Mouse (Mus musculus) intestine, postnatal 0 days (tissue): ENCODE measurements around the gene Ppm1b. TPM values are rescaled to one million over a fixed set of nuclear protein-coding genes. Genes with fewer than 3 reads are reported as not detected.

Experiments
- ATAC-seq: fragments of 200-750 bp; cut with Nextera tagmentation; 2 replicates; pipeline ENCODE4 v1.8.0; 2017; ENCODE audit warnings: mild to moderate bottlenecking, moderate TSS enrichment, moderate library complexity
- H3K27ac ChIP-seq: fragments of 300-500 bp; sonication (generic); 2 replicates; pipeline ENCODE4 v1.5.1; 2014; ENCODE audit warnings: mild to moderate bottlenecking, low read depth, low read length, moderate library complexity
- H3K27me3 ChIP-seq: fragments of 300-500 bp; sonication (generic); replicated peaks from 2 replicates; pipeline ENCODE4 v1.6.1; 2014; ENCODE audit warnings: low read length, mixed read lengths; ENCODE audit not compliant: control insufficient read depth, insufficient read depth
- H3K36me3 ChIP-seq: fragments of 300-500 bp; sonication (generic); 2 replicates; pipeline ENCODE4 v1.6.1; 2014; ENCODE audit warnings: mild to moderate bottlenecking, moderate library complexity; ENCODE audit not compliant: control insufficient read depth, insufficient read depth
- H3K4me1 ChIP-seq: fragments of 300-500 bp; sonication (generic); replicated peaks from 2 replicates; pipeline ENCODE4 v1.6.1; 2014; ENCODE audit warnings: antibody characterized with exemption, low read length, mixed read lengths; ENCODE audit not compliant: control insufficient read depth, insufficient read depth
- H3K4me2 ChIP-seq: fragments of 300-500 bp; sonication (generic); replicated peaks from 2 replicates; pipeline ENCODE4 v1.6.1; 2014; ENCODE audit warnings: low read depth, mild to moderate bottlenecking, moderate library complexity
- H3K4me3 ChIP-seq: fragments of 300-500 bp; sonication (generic); 2 replicates; pipeline ENCODE4 v1.5.1; 2014; ENCODE audit warnings: low read depth, low read length
- H3K9ac ChIP-seq: fragments of 300-500 bp; sonication (generic); 2 replicates; pipeline ENCODE4 v1.6.1; 2014; ENCODE audit warnings: mild to moderate bottlenecking, low read depth, low read length
- H3K9me3 ChIP-seq: fragments of 300-500 bp; sonication (generic); 2 replicates; pipeline ENCODE4 v1.6.1; 2016; ENCODE audit warnings: mixed run types; ENCODE audit not compliant: control insufficient read depth
- CTCF ChIP-seq: sonication (generic); IDR thresholded peaks from 2 replicates; pipeline ENCODE4 v1.5.1; 2016; ENCODE audit warnings: low read depth, mild to moderate bottlenecking, control low read depth, antibody characterized with exemption, moderate library complexity
- WGBS: fragments of 180-500 bp; shearing (Covaris S2); extraction: QIAGEN DNeasy Blood & Tissue Kit; methylation state at CpG from one replicate; pipeline ENCODE4 v1.1.7; 2014; 5-methylcytosine and 5-hydroxymethylcytosine counted together
- polyA plus RNA-seq: library from polyadenylated mRNA; unstranded; fragments of >200 nt; fragmentation: Nextera tagmentation; extraction: Ambion mirVana; gene quantifications from 2 replicates; pipeline ENCODE4 v1.2.1, GENCODE M21; 2015

Gene Ppm1b
- polyA plus RNA-seq, 1 experiment from 2014 or later, result 59.2 TPM

DNA sequence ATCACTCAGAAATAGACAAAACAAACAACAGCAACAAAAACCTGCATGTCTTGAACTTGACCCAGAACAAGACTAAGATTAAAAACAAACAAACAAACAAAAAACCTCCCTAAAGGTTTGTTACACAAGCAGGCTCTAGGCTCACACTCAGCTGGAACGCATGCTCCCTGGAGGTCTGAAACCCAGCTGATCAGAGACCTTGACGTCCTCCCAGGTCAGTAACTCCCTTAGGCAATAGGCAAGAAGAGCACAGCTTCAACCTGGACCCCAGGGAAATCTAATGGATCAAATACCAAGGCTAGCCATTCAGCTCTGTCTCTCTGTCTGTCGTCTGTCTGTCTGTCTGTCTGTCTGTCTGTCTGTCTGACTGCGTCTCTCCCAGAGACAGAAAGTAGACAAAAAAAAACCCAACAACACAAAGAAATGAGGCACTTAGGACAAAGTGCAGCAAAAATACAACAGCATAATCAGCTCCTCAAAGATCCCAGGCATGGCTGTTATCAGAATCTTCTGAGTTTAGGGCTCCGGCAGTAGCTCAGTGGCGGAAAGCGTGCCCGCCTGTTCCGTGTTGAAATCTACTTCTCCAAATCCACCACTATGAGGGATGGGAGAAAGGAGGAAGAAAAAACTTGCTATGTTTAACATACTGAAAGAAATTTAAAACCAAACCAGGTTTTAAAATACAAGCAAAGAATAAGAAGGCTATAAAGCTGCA lies 16.4 kb upstream of the Ppm1b start:
- H3K27ac ChIP-seq, result no peak overlapping the region
- no peaks in the 10 kb centered on the region for H3K4me1 ChIP-seq
- no peak overlapping the region for H3K4me3 ChIP-seq
- 41% methylated on average over 9 of the region's 9 CpGs for WGBS
- H3K9me3 ChIP-seq, result no peaks in the 10 kb centered on the region; the same call in 1 of the 2 replicates
- no peak overlapping the region for H3K9ac ChIP-seq
- no peaks in the 10 kb centered on the region for H3K27me3 ChIP-seq
- H3K4me2 ChIP-seq, result no peak overlapping the region
- no peak for ATAC-seq
- H3K36me3 ChIP-seq, result no peaks in the 10 kb centered on the region
- TF ChIP-seq CTCF, result no peak

GRCm38 (mm10) chr17:84941291-84941868 lies 15.2 kb upstream of the Ppm1b start:
- peak; percentile 23; the same call in 1 of the 2 replicates for ATAC-seq
- H3K27me3 ChIP-seq, result no peaks in the 10 kb centered on the region
- H3K4me3 ChIP-seq, result no peak overlapping the region
- no peak overlapping the region for H3K27ac ChIP-seq
- no peak overlapping the region for H3K4me2 ChIP-seq
- H3K4me1 ChIP-seq, result no peaks in the 10 kb centered on the region
- H3K9ac ChIP-seq, result no peak overlapping the region
- 68% methylated on average over 13 of the region's 13 CpGs for WGBS
- H3K36me3 ChIP-seq, result no peaks in the 10 kb centered on the region
- TF ChIP-seq CTCF, result no peak
- H3K9me3 ChIP-seq, result no peaks in the 10 kb centered on the region; the same call in 1 of the 2 replicates

GRCm38 (mm10) chr17:84942358-84943032 lies 14.0 kb upstream of the Ppm1b start:
- Histone ChIP-seq H3K4me2 (no peak overlapping the region), H3K36me3 (no peaks in the 10 kb centered on the region), H3K27ac (no peak overlapping the region), H3K9me3 (no peaks in the 10 kb centered on the region; the same call in 1 of the 2 replicates), H3K4me3 (no peak overlapping the region), H3K4me1 (no peaks in the 10 kb centered on the region), H3K9ac (no peak overlapping the region), H3K27me3 (no peaks in the 10 kb centered on the region)
- 0 out of 2 replicates have a peak, but pooled peaks have one; percentile 25 for ATAC-seq
- WGBS, result 66% methylated on average over 10 of the region's 10 CpGs
- TF ChIP-seq CTCF, result no peak

DNA sequence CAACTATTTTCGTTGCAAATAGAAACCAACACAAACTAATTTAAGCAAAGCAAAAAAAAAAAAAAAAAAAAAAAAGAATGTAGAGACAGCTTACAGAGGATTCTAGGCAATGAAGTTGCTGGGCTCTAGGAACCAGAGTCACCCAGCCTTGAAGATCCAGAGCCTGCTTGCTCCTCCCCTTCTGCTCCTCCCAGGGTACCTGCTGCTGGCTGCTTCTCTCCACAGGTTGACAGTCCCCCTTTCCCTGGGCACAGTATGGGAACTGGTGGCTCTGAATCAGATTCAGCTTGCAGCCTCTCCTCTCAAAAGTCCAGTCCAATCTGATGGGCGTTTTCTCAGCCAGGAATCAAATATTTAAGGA lies 13.5 kb upstream of the Ppm1b start:
- ATAC-seq, result no peak
- Histone ChIP-seq H3K4me1 (no peaks in the 10 kb centered on the region), H3K27ac (no peak overlapping the region), H3K36me3 (no peaks in the 10 kb centered on the region), H3K4me3 (no peak overlapping the region), H3K9me3 (no peaks in the 10 kb centered on the region; the same call in 1 of the 2 replicates), H3K4me2 (no peak overlapping the region), H3K27me3 (no peaks in the 10 kb centered on the region), H3K9ac (no peak overlapping the region)
- 61% methylated on average over 2 of the region's 2 CpGs for WGBS
- no peak for TF ChIP-seq CTCF

- H3K4me2 ChIP-seq, result no peak overlapping the region
- no peak overlapping the region for H3K27ac ChIP-seq
- no peaks in the 10 kb centered on the region for H3K27me3 ChIP-seq
- H3K4me3 ChIP-seq, result no peak overlapping the region
- H3K9me3 ChIP-seq, result no peaks in the 10 kb centered on the region
- ATAC-seq, result no peak
- no peaks in the 10 kb centered on the region for H3K36me3 ChIP-seq
- no peak overlapping the region for H3K9ac ChIP-seq
- H3K4me1 ChIP-seq, result no peaks in the 10 kb centered on the region
- WGBS, result 92% methylated on average over 6 of the region's 6 CpGs
- TF ChIP-seq CTCF, result no peak
Observed at GRCm38 (mm10) chr17:84944348-84944747, 12.2 kb upstream of the Ppm1b start.

- Histone ChIP-seq H3K4me2 (no peak overlapping the region), H3K27me3 (no peaks in the 10 kb centered on the region), H3K36me3 (no peaks in the 10 kb centered on the region), H3K9ac (no peak overlapping the region), H3K27ac (no peak overlapping the region), H3K4me1 (no peaks in the 10 kb centered on the region), H3K4me3 (no peak overlapping the region), H3K9me3 (no peaks in the 10 kb centered on the region)
- no peak for TF ChIP-seq CTCF
- WGBS, result 93% methylated on average over 5 of the region's 5 CpGs
- ATAC-seq, result no peak
Observed at GRCm38 (mm10) chr17:84952521-84952920, 4.0 kb upstream of the Ppm1b start.
